Mouse (Mus musculus) MEL (cell line): ENCODE data around the gene Abhd17a.

ENCODE experiments used
- CTCF ChIP-seq, 3 experiments: IDR thresholded peaks in 2 of 3; conservative IDR thresholded peaks in 1 of 3; 2 replicates each; pipeline ENCODE4 v1.5.1; 2011 to 2012; ENCODE audit warnings: low read length in 3 of 3, low read depth in 2 of 3, mild to moderate bottlenecking in 2 of 3, improper control_type of control experiment in 1 of 3, inconsistent platforms in 1 of 3, mixed read lengths in 1 of 3, moderate library complexity in 1 of 3; ENCODE audit not compliant: control insufficient read depth in 1 of 3, insufficient read depth in 1 of 3, poor library complexity in 1 of 3, severe bottlenecking in 1 of 3
- ELF1 ChIP-seq: IDR thresholded peaks from 2 replicates; pipeline ENCODE4 v1.6.1; 2014; ENCODE audit warnings: low read depth, mild to moderate bottlenecking, inconsistent platforms, low read length, improper control_type of control experiment, moderate library complexity
- EP300 ChIP-seq, 2 experiments: IDR thresholded peaks; 2 replicates each; pipeline ENCODE4 v1.6.1; 2011; ENCODE audit warnings: improper control_type of control experiment in 2 of 2, low read length in 2 of 2, low read depth in 1 of 2, mild to moderate bottlenecking in 1 of 2
- GABPA ChIP-seq: IDR thresholded peaks from 2 replicates; pipeline ENCODE4 v1.6.1; 2012; ENCODE audit warnings: low read depth, mild to moderate bottlenecking, inconsistent platforms, low read length, improper control_type of control experiment, moderate library complexity
- HCFC1 ChIP-seq: IDR thresholded peaks from 2 replicates; pipeline ENCODE4 v1.6.1; 2012; ENCODE audit warnings: low read depth, mild to moderate bottlenecking, inconsistent platforms, low read length, improper control_type of control experiment, moderate library complexity
- MAFK ChIP-seq: IDR thresholded peaks from 2 replicates; pipeline ENCODE4 v1.6.1; 2011; ENCODE audit warnings: low read depth, mild to moderate bottlenecking, low read length, improper control_type of control experiment, borderline replicate concordance
- MEF2A ChIP-seq: IDR thresholded peaks from 2 replicates; pipeline ENCODE4 v1.6.1; 2014; ENCODE audit warnings: low read depth, mild to moderate bottlenecking, inconsistent platforms, low read length, improper control_type of control experiment; ENCODE audit not compliant: poor library complexity, insufficient replicate concordance, severe bottlenecking; ENCODE audit errors: extremely low read depth
- MYC ChIP-seq: IDR thresholded peaks from 2 replicates; pipeline ENCODE4 v1.6.1; 2011; ENCODE audit warnings: low read depth, mild to moderate bottlenecking, low read length, improper control_type of control experiment, moderate library complexity
- NRF1 ChIP-seq: IDR thresholded peaks from 2 replicates; pipeline ENCODE4 v1.6.1; 2014; ENCODE audit warnings: low read depth, mild to moderate bottlenecking, inconsistent platforms, low read length, improper control_type of control experiment, moderate library complexity; ENCODE audit not compliant: poor library complexity, insufficient read depth, severe bottlenecking
- POLR2A ChIP-seq, 2 experiments: IDR thresholded peaks; 2 replicates each; pipeline ENCODE4 v1.6.1; 2011 to 2012; ENCODE audit warnings: low read length in 2 of 2, mild to moderate bottlenecking in 2 of 2, control low read depth in 1 of 2, improper control_type of control experiment in 1 of 2, low read depth in 1 of 2, moderate library complexity in 1 of 2; ENCODE audit not compliant: control insufficient read depth in 1 of 2, insufficient read depth in 1 of 2, poor library complexity in 1 of 2
- POLR2AphosphoS2 ChIP-seq: IDR thresholded peaks from 2 replicates; pipeline ENCODE4 v1.6.1; 2011; ENCODE audit warnings: low read length, improper control_type of control experiment
- TCF12 ChIP-seq: IDR thresholded peaks from 2 replicates; pipeline ENCODE4 v1.6.1; 2014; ENCODE audit warnings: low read depth, mild to moderate bottlenecking, inconsistent platforms, low read length, improper control_type of control experiment, moderate library complexity
- USF1 ChIP-seq: IDR thresholded peaks from 2 replicates; pipeline ENCODE4 v1.6.1; 2014; ENCODE audit warnings: low read depth, mild to moderate bottlenecking, inconsistent platforms, low read length, improper control_type of control experiment, moderate library complexity
- ZC3H11A ChIP-seq: IDR thresholded peaks from 2 replicates; pipeline ENCODE4 v1.6.1; 2012; ENCODE audit warnings: low read depth, mild to moderate bottlenecking, inconsistent platforms, low read length, improper control_type of control experiment

DNA sequence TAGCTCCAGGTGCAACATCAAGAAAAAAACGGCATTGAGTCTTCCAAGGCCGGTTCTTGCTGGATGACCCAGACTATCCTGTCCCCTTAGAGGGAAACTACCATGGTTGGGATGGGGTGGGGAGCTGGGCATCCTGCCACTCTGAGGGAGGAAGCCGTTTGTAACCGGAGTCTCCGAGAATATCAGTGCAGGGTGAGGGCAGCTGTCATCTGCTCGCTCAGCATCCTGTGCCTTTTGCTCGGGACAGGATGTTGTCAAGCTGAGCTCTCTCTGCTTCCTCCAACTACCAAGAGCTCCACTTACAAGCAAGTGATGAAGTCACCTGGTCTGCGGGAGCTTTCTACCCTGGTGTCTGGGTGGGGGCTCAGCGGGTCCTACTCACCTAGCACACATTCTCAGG is 28.0 kb upstream of the Abhd17a start:
- TF ChIP-seq GABPA (no peak), CTCF (IDR thresholded peaks at IDR 0.05 in 2 of 3, conservative IDR thresholded peaks at IDR 0.05 in 1 of 3; ENCODE audit: control insufficient read depth in 1 of 3, insufficient read depth in 1 of 3, low read depth in 2 of 3, low read length in 3 of 3, poor library complexity in 1 of 3, severe bottlenecking in 1 of 3) (no peak), TCF12 (no peak), HCFC1 (no peak), NRF1 (no peak), ELF1 (no peak), POLR2AphosphoS2 (no peak), ZC3H11A (no peak), MAFK (no peak), EP300 (IDR thresholded peaks at IDR 0.05; ENCODE audit: low read depth in 1 of 2, low read length in 2 of 2) (no peak), USF1 (no peak), POLR2A (IDR thresholded peaks at IDR 0.05; ENCODE audit: control insufficient read depth in 1 of 2, insufficient read depth in 1 of 2, low read depth in 1 of 2, low read length in 2 of 2, poor library complexity in 1 of 2) (no peak), MYC (no peak), MEF2A (no peak)
